Mouse (Mus musculus) layer of hippocampus, adult 11-12 months (tissue): Measurements from ENCODE around the gene Rrnad1.
"Not testable (repeated sequence)": the region's sequence is repeated elsewhere in the genome, so short reads cannot be mapped to it uniquely, and the experiment has no call there.

Source experiments
- DNase-seq: peaks from one replicate; pipeline ENCODE4 v3.0.0; 2022; ENCODE audit warnings: low spot score

Rrnad1 gene

GRCm38 (mm10) chr3:87913891-87914290 is 16.6 kb downstream of the Rrnad1 start:
- no peak for DNase-seq

- no peak for DNase-seq
These were observed 17.0 kb downstream of the Rrnad1 start for GRCm38 (mm10) chr3:87913491-87913890.

- peak; percentile 73 for DNase-seq
These were observed 19.9 kb downstream of the Rrnad1 start for GRCm38 (mm10) chr3:87910573-87911141.

GRCm38 (mm10) chr3:87909874-87910273 is 20.6 kb downstream of the Rrnad1 start:
- DNase-seq: peak; percentile 14

GRCm38 (mm10) chr3:87909381-87909780 is 21.1 kb downstream of the Rrnad1 start:
- no peak for DNase-seq

GRCm38 (mm10) chr3:87907906-87908305 is 22.6 kb downstream of the Rrnad1 start:
- DNase-seq: no peak

GRCm38 (mm10) chr3:87906981-87907857 is 23.3 kb downstream of the Rrnad1 start:
- DNase-seq: peak; percentile 31

- DNase-seq: peak; percentile 54
These were observed 23.9 kb downstream of the Rrnad1 start for GRCm38 (mm10) chr3:87906601-87906980.

GRCm38 (mm10) chr3:87905880-87906485 is 24.5 kb downstream of the Rrnad1 start, which contains the start of gene Hdgf:
Gene Hdgf, plus strand, starts transcription at chr3:87906321.
- DNase-seq: peak; percentile 93

GRCm38 (mm10) chr3:87903821-87904220 is 26.7 kb downstream of the Rrnad1 start:
- DNase-seq: no peak

- DNase-seq: not testable (repeated sequence)
These were observed 28.6 kb downstream of the Rrnad1 start for GRCm38 (mm10) chr3:87901959-87902358.

- no peak for DNase-seq
These were observed 29.4 kb downstream of the Rrnad1 start for GRCm38 (mm10) chr3:87901036-87901624.

- no peak for DNase-seq
These were observed 30.7 kb downstream of the Rrnad1 start for GRCm38 (mm10) chr3:87899776-87900175.

- DNase-seq: no peak
These were observed 31.3 kb downstream of the Rrnad1 start for GRCm38 (mm10) chr3:87899266-87899665.

- no peak for DNase-seq
These were observed 37.1 kb downstream of the Rrnad1 start for GRCm38 (mm10) chr3:87893367-87893905.

- no peak for DNase-seq
These were observed 39.0 kb downstream of the Rrnad1 start for GRCm38 (mm10) chr3:87891481-87891880.

GRCm38 (mm10) chr3:87887400-87887799 is 43.1 kb downstream of the Rrnad1 start:
- DNase-seq: not testable (repeated sequence)

GRCm38 (mm10) chr3:87886416-87886815 is 44.1 kb downstream of the Rrnad1 start:
- DNase-seq: peak; percentile 34

- DNase-seq: no peak
These were observed 44.5 kb downstream of the Rrnad1 start for GRCm38 (mm10) chr3:87886004-87886365.

- DNase-seq: peak; percentile 96
These were observed 45.1 kb downstream of the Rrnad1 start, which contains the start of gene Prcc for GRCm38 (mm10) chr3:87885281-87886003. Gene Prcc, minus strand, starts transcription at chr3:87885608.

- peak; percentile 42 for DNase-seq
These were observed 45.7 kb downstream of the Rrnad1 start for GRCm38 (mm10) chr3:87884708-87885251.
